ENCODE assay signal across 10 mouse cellular contexts in the genomic region with DNA sequence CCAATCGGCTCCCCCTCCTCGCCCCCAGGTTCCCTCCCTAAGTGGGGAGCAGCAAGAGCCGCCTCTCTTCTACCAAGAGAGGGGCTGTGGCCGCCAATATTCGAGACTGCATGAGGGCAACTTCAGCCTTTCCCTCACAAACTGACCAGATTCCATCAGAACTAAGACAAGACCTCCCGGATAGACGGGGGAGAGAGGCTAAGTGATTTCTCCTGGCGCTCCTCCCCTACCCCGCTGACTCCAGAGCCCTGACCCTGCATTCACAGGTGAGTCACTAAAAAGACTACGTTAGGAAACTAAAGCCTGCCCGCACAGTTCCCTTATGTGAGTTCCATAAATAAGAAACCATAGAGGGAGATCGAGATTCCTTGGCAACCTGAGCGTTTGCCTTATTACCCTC. TPM values are rescaled to one million over a fixed set of nuclear protein-coding genes. Genes with fewer than 3 reads are reported as not detected.
DNase-seq lines count a peak whose midpoint lies in the region; ATAC-seq and TF ChIP-seq lines count a peak whose summit lies in the region.
"Had no signal": no experiment of that assay in that cellular context is flagged by ENCODE, and none has a peak within 500 bp of the region (broad histone marks: within the 10 kb centered on the region; RNA-seq: fewer than 3 reads in every experiment).

No protein-coding gene starts in this region.

- 47% methylated on average over 13 of the region's 13 CpGs for WGBS in kidney, postnatal 0 days
- 58% methylated on average over 13 of the region's 13 CpGs for WGBS in midbrain, embryonic 16.5 days

- peak overlapping the region; percentile 64 for H3K9ac ChIP-seq in kidney, postnatal 0 days (ENCODE audit: low read depth, low read length)
- H3K9ac ChIP-seq in midbrain, embryonic 16.5 days (ENCODE audit: low read depth, low read length), result no peak overlapping the region

- H3K9me3 ChIP-seq in kidney, postnatal 0 days (replicated peaks; ENCODE audit: low read length), result no peaks in the 10 kb centered on the region
- H3K9me3 ChIP-seq in midbrain, embryonic 16.5 days (replicated peaks; ENCODE audit: control insufficient read depth, low read length, poor library complexity, severe bottlenecking), result no peaks in the 10 kb centered on the region

- no peak overlapping the region; the same call in 1 of the 2 replicates for H3K27ac ChIP-seq in kidney, postnatal 0 days
- H3K27ac ChIP-seq in midbrain, embryonic 16.5 days (ENCODE audit: low read length), result no peak overlapping the region

- ATAC-seq in kidney, postnatal 0 days (replicated peaks; ENCODE audit: low FRiP score, low read depth), result no peak
- no peak for ATAC-seq in midbrain, embryonic 16.5 days

- H3K4me3 ChIP-seq in kidney, postnatal 0 days (replicated peaks; ENCODE audit: low read depth, low read length), result peak overlapping the region; percentile 49
- H3K4me3 ChIP-seq in midbrain, embryonic 16.5 days (ENCODE audit: low read depth, low read length), result peak overlapping the region; percentile 47

- H3K4me1 ChIP-seq in kidney, postnatal 0 days (replicated peaks; ENCODE audit: insufficient read depth, low read length), result peaks cover 14% of the 10 kb centered on the region
- peaks cover 8% of the 10 kb centered on the region for H3K4me1 ChIP-seq in midbrain, embryonic 16.5 days (ENCODE audit: control insufficient read depth, insufficient read depth, low read length)

- H3K4me2 ChIP-seq in kidney, postnatal 0 days (ENCODE audit: low read length), result peak overlapping the region; percentile 85
- H3K4me2 ChIP-seq in midbrain, embryonic 16.5 days (ENCODE audit: low read length), result peak overlapping the region; percentile 93

- DNase-seq in cerebellum, adult 9-10 months, result peak; percentile 56
- DNase-seq in cerebellum, adult 8-10 months, result no peak
- no peak for DNase-seq in kidney, postnatal 0 days (ENCODE audit: low spot score)
- no peak for DNase-seq in kidney, adult 18-20 months
- peak; percentile 57 to 64 for DNase-seq in cerebellum, postnatal 25 days
- no peak for DNase-seq in frontal cortex, adult 2 months (ENCODE audit: extremely low spot score in 1 of 2, low spot score in 1 of 2)
- DNase-seq in layer of hippocampus, adult 18-20 months (ENCODE audit: low spot score in 2 of 2), result no peak
- DNase-seq: lung, adult 2 months had no signal

- H3K27me3 ChIP-seq in kidney, postnatal 0 days (ENCODE audit: insufficient read depth, low read length), result no peaks in the 10 kb centered on the region
- peaks cover 10% of the 10 kb centered on the region for H3K27me3 ChIP-seq in midbrain, embryonic 16.5 days (ENCODE audit: control insufficient read depth, insufficient read depth, low read depth, low read length)

- H3K36me3 ChIP-seq in kidney, postnatal 0 days (ENCODE audit: insufficient read depth, low read length), result no peaks in the 10 kb centered on the region
- no peaks in the 10 kb centered on the region for H3K36me3 ChIP-seq in midbrain, embryonic 16.5 days (ENCODE audit: control insufficient read depth, insufficient read depth, low read length)

- no peak for TF ChIP-seq CTCF in kidney, postnatal 0 days (IDR thresholded peaks at IDR 0.05; ENCODE audit: low read depth)

RNA-seq across cellular contexts. Expression of a gene that starts 1.2 kb away (rescaled TPM):
- polyA plus RNA-seq in kidney, postnatal 0 days (2015; fragmentation: Nextera tagmentation; extraction: Ambion mirVana), result 21.3 and 22.0 TPM in 2 replicates
- 9.5 and 11.7 TPM in 2 replicates for polyA plus RNA-seq in midbrain, embryonic 16.5 days (2015; fragmentation: Nextera tagmentation; extraction: Ambion mirVana)
- polyA plus RNA-seq in frontal cortex, adult 2 months (2012; rRNA removed), result 12.2 and 12.7 TPM in 2 replicates
- 10 to 100 TPM in 1 of 2 experiments, 1 to 10 TPM in 1; 9.0 to 11.6 TPM for total RNA-seq in layer of hippocampus, adult 18-20 months (2021)
- total RNA-seq: hematopoietic stem cell, adult 5-6 weeks had no signal

Comparison
In these comparisons a context has a peak if more than half of its experiments do, and no peak if none do; other contexts are left out.
1. DNase-seq: peak in cerebellum, adult 9-10 months (single experiment) and cerebellum, postnatal 25 days (2 of 2); none in cerebellum, adult 8-10 months (single experiment), kidney, postnatal 0 days (single experiment), kidney, adult 18-20 months (single experiment), frontal cortex, adult 2 months (0 of 2) and layer of hippocampus, adult 18-20 months (0 of 2).